Mouse (Mus musculus) forebrain, embryonic 14.5 days (tissue): ENCODE measurements at regions not wholly inside any gene's neighbourhood (a gene's known extent, or its start where the extent isn't known, plus 50 kb on each side); places are given as distances from the start of the nearest gene placed in this dataset.

ENCODE experiments used
- ATAC-seq: fragments of 200-750 bp; cut with Nextera tagmentation; 2 replicates; pipeline ENCODE4 v1.8.0; 2017; ENCODE audit warnings: mild to moderate bottlenecking, moderate library complexity
- DNase-seq: peaks from one replicate; pipeline ENCODE4 v3.0.0-alpha.2; 2015; ENCODE audit warnings: low spot score
- H3K27ac ChIP-seq: fragments of 300-500 bp; sonication (generic); 2 replicates; pipeline ENCODE4 v1.5.1; 2014; ENCODE audit warnings: low read depth, mild to moderate bottlenecking, control low read depth, low read length, moderate library complexity
- H3K27me3 ChIP-seq: fragments of 300-500 bp; sonication (generic); replicated peaks from 2 replicates; pipeline ENCODE4 v1.6.1; 2014; ENCODE audit warnings: low read length, control low read depth, mixed read lengths; ENCODE audit not compliant: control insufficient read depth, insufficient read depth
- H3K36me3 ChIP-seq: fragments of 300-500 bp; sonication (generic); 2 replicates; pipeline ENCODE4 v1.6.1; 2014; ENCODE audit warnings: low read length, control low read depth; ENCODE audit not compliant: control insufficient read depth, insufficient read depth
- H3K4me1 ChIP-seq: fragments of 300-500 bp; sonication (generic); 2 replicates; pipeline ENCODE4 v1.6.1; 2014; ENCODE audit warnings: antibody characterized with exemption, low read length, control low read depth; ENCODE audit not compliant: control insufficient read depth, insufficient read depth
- H3K4me2 ChIP-seq: fragments of 300-500 bp; sonication (generic); 2 replicates; pipeline ENCODE4 v1.6.1; 2014; ENCODE audit warnings: mild to moderate bottlenecking, control low read depth, low read length
- H3K4me3 ChIP-seq: fragments of 300-500 bp; sonication (generic); 2 replicates; pipeline ENCODE4 v1.5.1; 2014; ENCODE audit warnings: low read depth, low read length, control low read depth
- H3K9ac ChIP-seq: fragments of 300-500 bp; sonication (generic); 2 replicates; pipeline ENCODE4 v1.6.1; 2014; ENCODE audit warnings: mild to moderate bottlenecking, low read length, control low read depth, moderate library complexity
- H3K9me3 ChIP-seq: fragments of 300-500 bp; sonication (generic); replicated peaks from 2 replicates; pipeline ENCODE4 v1.6.1; 2016; ENCODE audit warnings: low read length, control low read depth, mixed read lengths; ENCODE audit not compliant: control insufficient read depth
- WGBS: fragments of 180-500 bp; shearing (Covaris S2); extraction: QIAGEN DNeasy Blood & Tissue Kit; methylation state at CpG from one replicate; pipeline ENCODE4 v1.1.7; 2014; 5-methylcytosine and 5-hydroxymethylcytosine counted together

- no peak overlapping the region for H3K9ac ChIP-seq
- ATAC-seq (no peak), DNase-seq (no peak)
- no peaks in the 10 kb centered on the region for H3K36me3 ChIP-seq
- WGBS: 87% methylated on average over 7 of the region's 7 CpGs
- no peaks in the 10 kb centered on the region for H3K27me3 ChIP-seq
- H3K4me3 ChIP-seq: no peak overlapping the region
- H3K4me1 ChIP-seq: no peaks in the 10 kb centered on the region
- no peak overlapping the region for H3K27ac ChIP-seq
- no peaks in the 10 kb centered on the region for H3K9me3 ChIP-seq
- H3K4me2 ChIP-seq: no peak overlapping the region
These were observed 134.8 kb upstream of the Runx1 start for GRCm38 (mm10) chr16:92960740-92961139.

GRCm38 (mm10) chr16:92958967-92959366 is 133.0 kb upstream of the Runx1 start:
- H3K27me3 ChIP-seq: no peaks in the 10 kb centered on the region
- no peaks in the 10 kb centered on the region for H3K4me1 ChIP-seq
- no peak overlapping the region for H3K4me2 ChIP-seq
- DNase-seq: no peak
- no peak overlapping the region for H3K4me3 ChIP-seq
- H3K27ac ChIP-seq: no peak overlapping the region
- H3K9me3 ChIP-seq: no peaks in the 10 kb centered on the region
- ATAC-seq: no peak
- 95% methylated on average over 8 of the region's 8 CpGs for WGBS
- no peak overlapping the region for H3K9ac ChIP-seq
- no peaks in the 10 kb centered on the region for H3K36me3 ChIP-seq

GRCm38 (mm10) chr16:92958146-92958545 is 132.2 kb upstream of the Runx1 start:
- Histone ChIP-seq H3K4me3 (no peak overlapping the region), H3K9ac (no peak overlapping the region), H3K27ac (no peak overlapping the region), H3K9me3 (no peaks in the 10 kb centered on the region), H3K36me3 (no peaks in the 10 kb centered on the region), H3K4me2 (no peak overlapping the region), H3K27me3 (no peaks in the 10 kb centered on the region), H3K4me1 (no peaks in the 10 kb centered on the region)
- 68% methylated on average over 6 of the region's 6 CpGs for WGBS
- ATAC-seq (no peak), DNase-seq (no peak)

GRCm38 (mm10) chr16:92955508-92955907 is 129.6 kb upstream of the Runx1 start:
- H3K27me3 ChIP-seq: no peaks in the 10 kb centered on the region
- no peak overlapping the region for H3K4me3 ChIP-seq
- no peaks in the 10 kb centered on the region for H3K9me3 ChIP-seq
- no peak overlapping the region for H3K27ac ChIP-seq
- H3K9ac ChIP-seq: no peak overlapping the region
- no peaks in the 10 kb centered on the region for H3K36me3 ChIP-seq
- H3K4me1 ChIP-seq: no peaks in the 10 kb centered on the region
- DNase-seq (no peak), ATAC-seq (no peak)
- H3K4me2 ChIP-seq: no peak overlapping the region
- 60% methylated on average over 5 of the region's 5 CpGs for WGBS

- Histone ChIP-seq H3K9me3 (no peaks in the 10 kb centered on the region), H3K4me1 (no peaks in the 10 kb centered on the region), H3K9ac (no peak overlapping the region), H3K27ac (no peak overlapping the region), H3K4me3 (no peak overlapping the region), H3K4me2 (no peak overlapping the region), H3K36me3 (no peaks in the 10 kb centered on the region), H3K27me3 (no peaks in the 10 kb centered on the region)
- DNase-seq (no peak), ATAC-seq (no peak)
- whole genome bisulfite sequencing: 98% methylated on average over 4 of the region's 4 CpGs
These were observed 129.1 kb upstream of the Runx1 start for GRCm38 (mm10) chr16:92955087-92955486.

GRCm38 (mm10) chr16:92953936-92954654 is 128.1 kb upstream of the Runx1 start:
- ATAC-seq (no peak), DNase-seq (no peak)

GRCm38 (mm10) chr16:92952336-92953097 is 126.6 kb upstream of the Runx1 start:
- Histone ChIP-seq H3K27me3 (no peaks in the 10 kb centered on the region), H3K4me1 (no peaks in the 10 kb centered on the region), H3K36me3 (no peaks in the 10 kb centered on the region), H3K27ac (no peak overlapping the region), H3K4me3 (no peak overlapping the region), H3K9ac (no peak overlapping the region), H3K9me3 (no peaks in the 10 kb centered on the region), H3K4me2 (no peak overlapping the region)
- DNase-seq (no peak), ATAC-seq (no peak)
- 88% methylated on average over 7 of the region's 7 CpGs for WGBS

More at GRCm38 (mm10) chr16:92953936-92954654, 128.1 kb upstream of the Runx1 start:
- no peak overlapping the region for H3K9ac ChIP-seq
- H3K36me3 ChIP-seq: no peaks in the 10 kb centered on the region
- WGBS: 79% methylated on average over 11 of the region's 11 CpGs
- no peaks in the 10 kb centered on the region for H3K4me1 ChIP-seq
- no peak overlapping the region for H3K4me2 ChIP-seq
- H3K27me3 ChIP-seq: no peaks in the 10 kb centered on the region
- no peaks in the 10 kb centered on the region for H3K9me3 ChIP-seq
- no peak overlapping the region for H3K27ac ChIP-seq
- no peak overlapping the region for H3K4me3 ChIP-seq

GRCm38 (mm10) chr16:92951516-92951915 is 125.6 kb upstream of the Runx1 start:
- no peak overlapping the region for H3K27ac ChIP-seq
- H3K9me3 ChIP-seq: no peaks in the 10 kb centered on the region
- H3K4me1 ChIP-seq: no peaks in the 10 kb centered on the region
- no peak overlapping the region for H3K9ac ChIP-seq
- 90% methylated on average over 6 of the region's 6 CpGs for WGBS
- H3K36me3 ChIP-seq: no peaks in the 10 kb centered on the region
- no peak overlapping the region for H3K4me3 ChIP-seq
- no peaks in the 10 kb centered on the region for H3K27me3 ChIP-seq
- DNase-seq (no peak), ATAC-seq (no peak)
- no peak overlapping the region for H3K4me2 ChIP-seq

GRCm38 (mm10) chr16:92948494-92948893 is 122.5 kb upstream of the Runx1 start:
- Histone ChIP-seq H3K9ac (no peak overlapping the region), H3K36me3 (no peaks in the 10 kb centered on the region), H3K9me3 (no peaks in the 10 kb centered on the region), H3K4me2 (no peak overlapping the region), H3K27me3 (no peaks in the 10 kb centered on the region), H3K4me3 (no peak overlapping the region), H3K4me1 (no peaks in the 10 kb centered on the region), H3K27ac (no peak overlapping the region)
- whole genome bisulfite sequencing: 94% methylated on average over 13 of the region's 13 CpGs
- no peak for DNase-seq
- no peak for ATAC-seq
